Mouse (Mus musculus) thymus, adult 2 months (tissue): Measurements from ENCODE around the gene Marcks. TPM values are rescaled to one million over a fixed set of nuclear protein-coding genes. Genes with fewer than 3 reads are reported as not detected.

Experiments used
- DNase-seq: peaks from one replicate; pipeline ENCODE4 v3.0.0; 2021
- H3K27ac ChIP-seq: fragments of 200-500 bp; 2 replicates; pipeline ENCODE4 v1.5.1; 2012; ENCODE audit warnings: low read length, control low read depth; ENCODE audit not compliant: control insufficient read depth, insufficient read depth
- H3K27me3 ChIP-seq: fragments of 200-500 bp; 2 replicates; pipeline ENCODE4 v1.6.1; 2012; ENCODE audit warnings: mild to moderate bottlenecking, low read length, moderate library complexity, mixed read lengths; ENCODE audit not compliant: control insufficient read depth, insufficient read depth
- H3K36me3 ChIP-seq: fragments of 200-500 bp; 2 replicates; pipeline ENCODE4 v1.6.1; 2012; ENCODE audit warnings: mild to moderate bottlenecking, low read length, moderate library complexity; ENCODE audit not compliant: control insufficient read depth, insufficient read depth
- H3K4me1 ChIP-seq: fragments of 200-500 bp; replicated peaks from 2 replicates; pipeline ENCODE4 v1.6.1; 2012; ENCODE audit warnings: low read length; ENCODE audit not compliant: control insufficient read depth, insufficient read depth
- H3K4me3 ChIP-seq: fragments of 200-500 bp; 2 replicates; pipeline ENCODE4 v1.5.1; 2012; ENCODE audit warnings: mild to moderate bottlenecking, low read length, control low read depth, moderate library complexity; ENCODE audit not compliant: control insufficient read depth, insufficient read depth
- CTCF ChIP-seq: fragments of 200-500 bp; IDR thresholded peaks from 2 replicates; pipeline ENCODE4 v1.5.1; 2012; ENCODE audit warnings: mild to moderate bottlenecking, control low read depth, low read length, moderate library complexity, borderline replicate concordance; ENCODE audit not compliant: control insufficient read depth, poor library complexity, insufficient read depth; ENCODE audit errors: extremely low read depth
- POLR2A ChIP-seq: fragments of 200-500 bp; IDR thresholded peaks from 2 replicates; pipeline ENCODE4 v1.6.1; 2012; ENCODE audit warnings: mild to moderate bottlenecking, low read length, control low read depth, moderate library complexity; ENCODE audit not compliant: control insufficient read depth, poor library complexity, insufficient read depth; ENCODE audit errors: extremely low read depth
- WGBS: fragments of 180-500 bp; shearing (Covaris S2); methylation state at CpG from one replicate; pipeline ENCODE4 v1.1.7; 2018; 5-methylcytosine and 5-hydroxymethylcytosine counted together
- polyA plus RNA-seq: library from polyadenylated mRNA; depleted of rRNA; stranded (reverse); fragments of >200 nt; gene quantifications from 2 replicates; pipeline ENCODE4 v1.2.3, GENCODE M21; 2012

Gene Marcks
- polyA plus RNA-seq, 1 experiment: 47.7 TPM

GRCm38 (mm10) chr10:37137531-37138310, 999 bp downstream of the Marcks start:
- peak overlapping the region; percentile 100 for H3K4me3 ChIP-seq
- H3K27ac ChIP-seq: peak overlapping the region; percentile 96
- WGBS: under 1% methylated on average over 24 of the region's 24 CpGs
- no peaks in the 10 kb centered on the region for H3K27me3 ChIP-seq
- H3K36me3 ChIP-seq: peaks cover 13% of the 10 kb centered on the region; the same call in 1 of the 2 replicates
- TF ChIP-seq CTCF (0 out of 2 replicates have a peak, but pooled peaks have one; percentile 19), POLR2A (no peak)
- peak; percentile 65 for DNase-seq
- H3K4me1 ChIP-seq: no peaks in the 10 kb centered on the region; the same call in 1 of the 2 replicates

DNA sequence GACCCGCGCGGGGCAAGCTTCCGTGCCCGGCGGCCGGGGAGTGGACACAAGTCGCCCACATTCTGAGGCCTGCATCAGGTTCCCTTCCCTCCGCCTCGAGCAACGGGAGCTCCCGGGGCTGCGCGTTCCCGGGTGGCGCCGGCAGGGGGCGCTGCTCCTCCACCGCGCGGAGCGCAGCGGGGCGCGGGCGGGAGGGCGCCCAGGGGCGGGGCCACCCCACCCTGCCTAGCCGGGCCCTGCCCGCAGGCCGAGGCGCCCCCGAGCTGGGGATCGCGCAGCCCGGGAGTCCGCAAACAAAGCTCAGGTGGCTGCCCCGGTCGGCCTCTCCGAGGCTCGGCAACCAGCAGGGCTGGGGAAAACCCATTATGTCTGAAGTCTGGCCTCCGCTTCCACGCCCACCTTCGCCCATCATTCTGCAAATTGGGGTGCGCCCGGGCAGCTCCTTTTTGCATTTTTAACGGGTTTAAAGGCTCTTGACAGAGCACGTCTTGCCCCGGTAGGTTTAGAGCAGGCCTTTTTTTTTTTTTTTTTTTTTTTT, 1.7 kb downstream of the Marcks start:
- peak; percentile 94 for DNase-seq
- Histone ChIP-seq H3K27me3 (no peaks in the 10 kb centered on the region), H3K4me1 (no peaks in the 10 kb centered on the region; the same call in 1 of the 2 replicates), H3K36me3 (peaks cover 13% of the 10 kb centered on the region; the same call in 1 of the 2 replicates), H3K27ac (peak overlapping the region; percentile 96), H3K4me3 (peak overlapping the region; percentile 100)
- WGBS: under 1% methylated on average over 49 of the region's 49 CpGs
- TF ChIP-seq POLR2A (peak; percentile 71; the same call in 1 of the 2 replicates), CTCF (peak; percentile 98)

DNA sequence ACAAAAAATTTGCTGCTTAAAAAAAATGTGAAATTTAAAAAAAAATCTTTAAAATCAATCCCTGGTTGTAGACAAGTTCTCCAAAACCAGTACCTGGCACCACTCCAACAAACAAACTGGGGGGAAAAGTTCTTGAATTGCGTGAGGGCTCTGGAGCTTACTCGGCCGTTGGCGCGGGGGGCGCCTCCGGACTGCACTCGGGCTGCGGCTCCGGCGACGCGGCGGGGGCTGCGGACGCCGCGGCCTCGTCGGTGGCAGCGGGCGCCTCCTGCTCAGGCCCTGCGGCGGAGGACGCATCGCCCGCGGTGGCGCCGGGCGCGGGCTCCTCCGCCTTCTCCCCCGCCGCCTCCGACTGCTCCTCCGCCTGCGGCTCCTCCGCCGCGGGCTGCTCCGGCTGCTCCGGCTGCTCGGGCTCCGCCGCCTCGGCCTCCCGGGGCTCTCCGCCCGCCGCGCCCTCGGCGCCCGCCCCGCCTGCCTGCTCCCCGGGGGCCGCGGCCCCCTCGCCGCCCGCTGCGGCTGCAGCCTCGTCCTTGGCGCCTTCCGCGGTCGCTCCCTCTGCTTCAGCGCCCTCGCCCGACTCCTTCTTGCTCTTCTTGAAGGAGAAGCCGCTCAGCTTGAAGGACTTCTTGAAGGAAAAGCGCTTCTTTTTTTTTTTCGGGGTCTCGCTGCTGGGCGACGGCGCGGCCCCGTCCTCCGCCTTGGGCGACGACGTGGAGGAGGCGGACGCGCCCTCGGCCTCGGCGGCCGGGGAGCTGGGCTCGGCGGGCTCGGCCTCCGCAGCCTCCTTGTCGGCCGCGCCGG, 2.6 kb downstream of the Marcks start:
- Histone ChIP-seq H3K27ac (peak overlapping the region; percentile 80), H3K36me3 (peaks cover 13% of the 10 kb centered on the region; the same call in 1 of the 2 replicates), H3K4me1 (no peaks in the 10 kb centered on the region; the same call in 1 of the 2 replicates), H3K27me3 (no peaks in the 10 kb centered on the region), H3K4me3 (peak overlapping the region; percentile 100)
- TF ChIP-seq CTCF (no peak), POLR2A (0 out of 2 replicates have a peak, but pooled peaks have one; percentile 33)
- peak; percentile 59 for DNase-seq
- under 1% methylated on average over 82 of the region's 99 CpGs for WGBS

- Histone ChIP-seq H3K36me3 (peaks cover 13% of the 10 kb centered on the region; the same call in 1 of the 2 replicates), H3K27ac (no peak overlapping the region), H3K4me1 (no peaks in the 10 kb centered on the region), H3K4me3 (no peak overlapping the region), H3K27me3 (no peaks in the 10 kb centered on the region)
- TF ChIP-seq POLR2A: no peak
- TF ChIP-seq CTCF: no peak
- DNase-seq: no peak
- whole genome bisulfite sequencing: 91% methylated on average over 4 of the region's 4 CpGs
Measured at GRCm38 (mm10) chr10:37133876-37134708, 4.6 kb downstream of the Marcks start.

GRCm38 (mm10) chr10:37132671-37133070, 6.0 kb downstream of the Marcks start:
- no peak for TF ChIP-seq CTCF
- TF ChIP-seq POLR2A: no peak
- DNase-seq: no peak
- H3K36me3 ChIP-seq: peaks cover 13% of the 10 kb centered on the region; the same call in 1 of the 2 replicates
- no peaks in the 10 kb centered on the region for H3K4me1 ChIP-seq
- no peak overlapping the region for H3K27ac ChIP-seq
- no peaks in the 10 kb centered on the region for H3K27me3 ChIP-seq
- WGBS: 99% methylated on average over 4 of the region's 4 CpGs
- no peak overlapping the region for H3K4me3 ChIP-seq
